9 mouse cellular contexts compared by ENCODE assay signal in genomic region chr8:126785211-126785610, GRCm38 (mm10).
"Had no signal": no experiment of that assay in that cellular context is flagged by ENCODE, and none has a peak within 500 bp of the region (broad histone marks: within the 10 kb centered on the region; RNA-seq: fewer than 3 reads in every experiment).

No protein-coding gene starts in this region.

- DNase-seq: kidney, postnatal 36 days; layer of hippocampus, adult 9-11 months; layer of hippocampus, postnatal 36 days; lung, embryonic 14.5 days; lung, postnatal 10 days; lung, postnatal 4 days; right cerebral cortex, adult 18-20 months; right cerebral cortex, postnatal 25 days; thymus, postnatal 36 days had no signal
